Mouse (Mus musculus): ENCODE data around the gene Slit2. TPM values are rescaled to one million over a fixed set of nuclear protein-coding genes. Genes with fewer than 3 reads are reported as not detected.
A peak's percentile ranks its signal among the peaks of the same experiment; 100 is the strongest.

The Slit2 gene
- polyA plus RNA-seq, 1 experiment from 2014 or later = 16.9 TPM

- Histone ChIP-seq H3K9me3 (replicated peaks) (no peaks in the 10 kb centered on the region), H3K4me1 (no peaks in the 10 kb centered on the region), H3K27me3 (no peaks in the 10 kb centered on the region), H3K4me2 (no peak overlapping the region), H3K4me3 (no peak overlapping the region), H3K9ac (no peak overlapping the region), H3K36me3 (ENCODE audit: poor library complexity, severe bottlenecking) (no peaks in the 10 kb centered on the region), H3K27ac (no peak overlapping the region)
- peak; percentile 94 for ATAC-seq
- WGBS = 45% methylated on average over 5 of the region's 5 CpGs
These were observed 362.4 kb downstream of the Slit2 start for GRCm38 (mm10) chr5:48345095-48345982.

GRCm38 (mm10) chr5:48345983-48346648 lies 363.2 kb downstream of the Slit2 start:
- no peak overlapping the region for H3K4me2 ChIP-seq
- no peaks in the 10 kb centered on the region for H3K4me1 ChIP-seq
- no peaks in the 10 kb centered on the region for H3K9me3 ChIP-seq (replicated peaks)
- 93% methylated on average over 2 of the region's 2 CpGs for WGBS
- no peaks in the 10 kb centered on the region for H3K36me3 ChIP-seq (ENCODE audit: poor library complexity, severe bottlenecking)
- peak; percentile 19; the same call in 1 of the 2 replicates for ATAC-seq
- no peak overlapping the region for H3K4me3 ChIP-seq
- H3K27ac ChIP-seq = no peak overlapping the region
- H3K27me3 ChIP-seq = no peaks in the 10 kb centered on the region
- H3K9ac ChIP-seq = no peak overlapping the region

DNA sequence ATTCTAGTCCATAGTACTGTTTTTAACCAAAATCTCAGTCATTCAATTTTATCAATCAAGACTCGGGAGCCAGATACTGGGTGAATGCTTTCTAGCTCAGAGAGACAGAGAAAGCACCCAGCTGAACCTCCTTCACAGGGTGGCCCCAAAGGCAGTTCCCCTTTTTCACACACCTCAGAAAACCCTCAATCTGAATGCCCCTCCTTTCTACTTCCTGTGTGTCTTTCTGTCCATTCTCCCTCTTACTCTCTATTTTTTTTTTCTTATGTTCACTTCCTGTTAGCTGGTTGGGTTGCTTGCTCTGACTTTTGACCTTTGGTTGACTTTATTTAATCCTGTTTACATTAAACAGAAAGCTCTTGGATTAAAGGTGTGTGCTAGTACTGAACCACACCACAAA lies 366.4 kb downstream of the Slit2 start:
- H3K4me2 ChIP-seq = no peak overlapping the region
- ATAC-seq = no peak
- no peak overlapping the region for H3K27ac ChIP-seq
- WGBS = 86% methylated on average over 1 of the region's 1 CpGs
- H3K4me1 ChIP-seq = no peaks in the 10 kb centered on the region
- H3K9me3 ChIP-seq (replicated peaks) = no peaks in the 10 kb centered on the region
- H3K4me3 ChIP-seq = no peak overlapping the region
- H3K36me3 ChIP-seq (ENCODE audit: poor library complexity, severe bottlenecking) = no peaks in the 10 kb centered on the region
- no peak overlapping the region for H3K9ac ChIP-seq
- H3K27me3 ChIP-seq = no peaks in the 10 kb centered on the region

Small RNAs within 50 kb of the gene (microRNA-seq; reads per million reads assigned to microRNA genes)
- 13.1 reads per million, percentile 26 among the genes with 10 or more reads in this experiment for gene Mir218-1

Data from forebrain, embryonic 13.5 days (tissue).